Mouse (Mus musculus): ENCODE measurements around the gene Adamts12.

Adamts12 gene

GRCm38 (mm10) chr15:11075726-11076361 is 11.3 kb downstream of the Adamts12 start:
- no peak for DNase-seq (ENCODE audit: low spot score in 2 of 2)

GRCm38 (mm10) chr15:11082961-11083569 is 18.5 kb downstream of the Adamts12 start:
- DNase-seq (ENCODE audit: low spot score in 2 of 2), result no peak

GRCm38 (mm10) chr15:11083678-11084077 is 19.1 kb downstream of the Adamts12 start:
- DNase-seq (ENCODE audit: low spot score in 2 of 2), result no peak

DNA sequence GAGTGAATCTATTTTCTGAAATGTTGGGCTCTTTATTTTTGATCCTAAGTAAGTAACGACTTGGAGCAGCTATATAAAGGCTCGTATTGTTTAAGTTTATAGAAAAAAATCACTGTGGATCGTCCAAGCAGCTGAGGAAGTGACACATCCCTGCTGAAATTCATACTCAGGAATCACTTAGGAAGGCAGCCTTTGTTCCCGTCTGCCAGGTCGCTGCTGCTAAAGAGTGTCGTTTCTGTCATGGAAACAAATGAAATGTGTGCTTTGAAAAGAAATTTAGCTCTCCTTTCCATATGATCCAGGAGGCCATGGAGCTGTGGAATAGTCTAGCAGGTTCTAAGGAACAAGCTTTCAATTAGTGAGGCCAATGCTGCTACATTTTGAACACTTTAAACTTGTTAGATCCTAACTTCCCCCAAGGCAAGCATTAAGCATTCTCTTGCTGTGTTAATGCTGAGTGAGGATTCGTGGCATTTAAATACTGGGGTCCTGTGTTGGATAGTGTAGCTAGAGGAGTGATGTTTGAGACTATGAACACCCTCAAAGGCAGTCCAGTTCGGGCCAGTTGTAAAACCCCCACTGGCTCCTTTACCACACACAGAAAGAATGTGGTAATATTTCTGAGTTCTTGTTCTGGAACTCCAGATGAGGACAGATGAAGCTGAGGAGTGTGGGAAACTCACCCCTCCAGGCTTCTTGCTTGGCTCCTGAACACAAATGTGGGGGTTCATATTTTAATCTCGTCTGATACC is 19.8 kb downstream of the Adamts12 start:
- no peak for DNase-seq (ENCODE audit: low spot score in 2 of 2)

- DNase-seq (ENCODE audit: low spot score in 2 of 2), result no peak
Observed at GRCm38 (mm10) chr15:11084993-11085365, 20.4 kb downstream of the Adamts12 start.

- DNase-seq (ENCODE audit: low spot score in 2 of 2), result no peak
Observed at GRCm38 (mm10) chr15:11089494-11089893, 24.9 kb downstream of the Adamts12 start.

- no peak for DNase-seq (ENCODE audit: low spot score in 2 of 2)
Observed at GRCm38 (mm10) chr15:11095566-11095965, 31.0 kb downstream of the Adamts12 start.

DNA sequence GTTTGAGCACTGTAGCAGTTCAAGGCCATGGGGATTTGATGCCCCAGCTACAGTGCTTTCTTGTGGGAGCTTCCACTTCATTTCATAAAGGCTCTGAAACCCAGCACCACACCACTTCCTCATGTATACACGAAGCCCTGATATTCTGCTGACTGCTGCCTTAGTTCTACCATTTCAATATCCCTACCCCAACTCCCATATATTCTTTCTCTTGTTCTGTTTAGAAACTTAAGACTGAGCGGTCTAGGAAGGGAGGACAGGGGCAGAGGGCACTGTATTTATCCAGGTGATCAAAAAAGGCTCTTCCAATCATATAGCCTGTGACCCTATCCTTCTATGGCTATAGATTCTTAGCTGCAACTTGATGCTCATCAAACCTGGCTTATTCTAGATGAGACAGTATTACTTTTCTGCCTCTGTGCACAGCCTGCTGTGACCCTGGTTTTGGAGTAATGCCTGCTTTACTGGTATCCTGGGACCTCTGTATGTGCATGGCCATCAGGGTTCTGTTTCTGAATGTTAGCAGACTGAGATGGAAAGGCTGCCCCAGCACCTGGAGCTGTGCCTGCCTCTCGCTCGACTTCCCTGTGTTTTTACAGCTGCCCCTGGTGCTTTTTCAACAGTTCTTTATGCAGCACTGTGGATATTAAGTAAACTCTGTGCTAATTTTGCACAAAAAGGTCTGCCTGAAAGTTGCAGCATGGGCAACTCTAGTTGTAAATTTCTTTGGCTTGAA is 33.5 kb downstream of the Adamts12 start:
- DNase-seq (ENCODE audit: low spot score in 2 of 2), result no peak

- DNase-seq (ENCODE audit: low spot score in 2 of 2), result no peak
Observed at GRCm38 (mm10) chr15:11098940-11099339, 34.4 kb downstream of the Adamts12 start.

DNA sequence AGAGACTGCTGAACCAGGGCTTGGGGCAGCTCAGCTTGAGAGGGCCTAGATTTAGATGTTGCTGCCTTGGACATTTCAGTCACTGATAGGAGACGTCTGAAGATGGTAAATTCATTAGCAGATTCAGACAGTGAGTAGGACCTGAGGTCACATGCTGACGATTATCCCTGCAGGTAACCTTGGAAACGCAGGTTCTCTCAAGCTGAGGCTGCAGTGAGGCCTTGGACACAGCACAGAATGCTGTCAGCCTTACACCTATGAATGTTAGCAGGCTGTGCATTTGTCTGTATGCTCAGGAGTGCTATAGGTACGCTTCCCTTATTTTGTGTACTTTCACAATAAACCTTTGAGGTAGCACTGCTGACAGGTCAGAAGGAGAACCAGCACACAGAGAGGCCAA is 36.3 kb downstream of the Adamts12 start:
- DNase-seq (ENCODE audit: low spot score in 2 of 2), result no peak

- no peak for DNase-seq (ENCODE audit: low spot score in 2 of 2)
Observed at GRCm38 (mm10) chr15:11105101-11105500, 40.5 kb downstream of the Adamts12 start.

DNA sequence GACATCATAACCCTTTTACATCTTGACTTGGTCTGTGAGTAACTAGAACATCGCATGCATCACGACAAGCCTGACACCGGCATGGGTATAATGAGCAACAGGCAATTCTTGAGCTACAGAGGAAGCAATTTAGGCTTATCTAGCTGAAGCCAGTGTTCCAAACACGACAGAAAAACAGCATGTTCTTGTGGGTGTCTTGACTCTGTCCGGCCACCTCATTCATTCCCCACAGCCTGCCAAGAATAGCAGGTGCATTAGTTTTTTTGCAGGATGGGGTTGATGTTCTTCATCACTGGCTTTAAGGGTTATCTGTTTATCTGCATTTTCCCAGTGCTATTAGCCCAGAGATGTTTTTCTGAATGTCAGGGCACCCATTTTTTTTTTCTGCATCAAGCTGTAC is 42.8 kb downstream of the Adamts12 start:
- DNase-seq (ENCODE audit: low spot score in 2 of 2), result no peak

- DNase-seq (ENCODE audit: low spot score in 2 of 2), result no peak
Observed at GRCm38 (mm10) chr15:11114631-11115197, 50.1 kb downstream of the Adamts12 start.

DNA sequence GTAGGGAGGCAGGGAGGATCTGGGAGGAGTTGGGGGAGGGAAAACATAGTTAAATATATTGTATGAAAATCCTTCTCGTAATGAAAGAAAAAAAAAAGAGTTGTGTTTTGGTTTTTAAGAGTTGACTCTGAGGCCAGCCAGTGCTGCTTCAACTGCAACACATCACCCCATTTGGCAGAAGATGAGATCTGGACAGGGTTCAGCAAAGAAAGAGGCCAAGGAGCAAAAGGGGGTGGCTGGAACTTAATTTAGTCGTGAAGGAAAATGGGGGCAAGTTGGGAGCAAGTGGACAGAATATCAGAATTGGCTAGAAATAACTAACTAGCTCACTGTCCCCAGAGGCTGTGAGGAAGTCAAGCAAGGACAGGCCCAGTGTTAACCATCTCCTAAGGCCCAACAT is 51.7 kb downstream of the Adamts12 start:
- DNase-seq (ENCODE audit: low spot score in 2 of 2), result peak; percentile 10 to 55

DNA sequence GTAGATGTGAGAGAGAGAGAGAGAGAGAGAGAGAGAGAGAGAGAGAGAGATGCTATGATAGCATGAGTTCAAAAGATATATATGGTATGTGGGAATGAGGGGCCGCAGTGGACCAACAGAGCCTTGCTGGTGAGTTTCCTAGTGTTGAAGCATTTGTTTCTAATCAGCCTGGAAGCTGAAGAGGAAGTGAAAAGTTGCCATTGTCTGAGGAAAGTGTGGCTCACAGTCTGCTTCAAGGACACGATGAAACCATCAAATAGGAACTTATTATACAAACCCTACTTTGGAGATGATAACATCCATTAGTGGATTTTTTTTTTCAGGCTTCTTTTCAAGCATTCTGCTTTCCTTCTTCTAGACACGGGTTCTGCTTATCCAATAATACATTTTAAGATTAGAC is 52.3 kb downstream of the Adamts12 start:
- DNase-seq (ENCODE audit: low spot score in 2 of 2), result no peak

- DNase-seq (ENCODE audit: low spot score in 2 of 2), result no peak
Observed at GRCm38 (mm10) chr15:11118371-11118770, 53.8 kb downstream of the Adamts12 start.

- no peak for DNase-seq (ENCODE audit: low spot score in 2 of 2)
Observed at GRCm38 (mm10) chr15:11121721-11122120, 57.1 kb downstream of the Adamts12 start.

GRCm38 (mm10) chr15:11125361-11125760 is 60.8 kb downstream of the Adamts12 start:
- DNase-seq (ENCODE audit: low spot score in 2 of 2), result no peak

DNA sequence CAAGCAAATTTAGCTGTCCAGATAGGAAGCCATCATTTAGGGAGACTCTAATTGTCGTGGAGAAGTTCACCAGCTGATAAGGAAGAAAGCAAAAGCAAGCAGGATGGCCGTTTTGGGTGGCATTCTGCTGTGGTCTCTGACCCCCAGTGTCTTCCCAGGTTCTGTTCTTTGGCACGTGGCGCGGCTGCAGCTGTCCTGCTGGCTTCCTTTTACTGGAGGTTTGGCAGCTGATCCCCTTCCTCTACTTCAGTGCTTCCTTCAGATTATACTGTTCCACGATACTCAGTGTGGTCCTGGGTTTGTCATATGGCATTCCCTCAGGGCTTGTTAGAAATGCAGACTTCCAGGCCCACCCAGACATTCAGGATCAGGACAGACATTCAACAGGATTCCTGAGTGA is 63.9 kb downstream of the Adamts12 start:
- no peak for DNase-seq (ENCODE audit: low spot score in 2 of 2)

DNA sequence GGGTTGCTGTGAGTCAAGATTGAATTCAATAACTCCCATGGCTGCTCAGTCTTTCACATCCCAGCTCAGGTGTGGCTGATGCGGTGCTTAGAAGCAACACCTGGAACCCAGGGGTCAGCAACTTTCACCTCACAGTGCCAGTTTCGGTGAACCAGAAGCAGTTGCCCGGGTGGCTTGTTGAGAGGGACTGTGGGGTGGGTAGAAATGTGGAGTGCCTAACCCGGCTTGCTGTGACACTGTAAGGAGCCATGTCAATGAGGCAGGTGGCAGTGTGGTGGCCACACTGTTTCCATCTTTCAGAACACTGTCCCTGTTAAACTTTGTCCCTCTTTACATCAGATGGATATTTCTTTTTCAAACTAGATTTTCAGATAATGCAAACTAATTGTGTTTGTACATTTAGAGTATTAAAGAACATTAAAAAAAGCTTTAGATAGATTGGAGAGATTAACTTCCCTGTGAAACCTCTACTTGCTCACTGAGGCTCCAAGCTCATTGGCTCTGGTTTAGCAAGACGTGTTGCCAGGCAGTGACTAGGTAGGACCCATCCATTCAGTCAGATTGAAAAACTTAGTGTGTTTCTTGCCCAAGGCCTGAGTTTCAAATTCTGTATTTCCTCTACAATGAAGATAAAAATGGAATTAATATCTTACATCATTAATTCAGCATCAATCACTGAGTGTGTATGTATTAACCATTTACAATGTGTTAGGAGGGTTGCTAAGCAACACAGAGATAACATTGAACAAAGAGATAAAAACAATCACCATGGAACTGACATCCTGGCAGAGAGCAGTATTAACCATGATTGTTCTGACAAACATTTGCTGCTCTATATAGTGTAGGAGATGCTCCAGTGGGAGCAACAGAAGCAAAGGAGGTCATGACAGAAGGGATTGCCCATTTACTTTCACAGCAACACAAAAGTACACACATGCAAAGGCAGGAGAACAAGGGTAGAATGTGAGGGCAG is 68.3 kb downstream of the Adamts12 start:
- DNase-seq (ENCODE audit: low spot score in 2 of 2), result no peak

DNA sequence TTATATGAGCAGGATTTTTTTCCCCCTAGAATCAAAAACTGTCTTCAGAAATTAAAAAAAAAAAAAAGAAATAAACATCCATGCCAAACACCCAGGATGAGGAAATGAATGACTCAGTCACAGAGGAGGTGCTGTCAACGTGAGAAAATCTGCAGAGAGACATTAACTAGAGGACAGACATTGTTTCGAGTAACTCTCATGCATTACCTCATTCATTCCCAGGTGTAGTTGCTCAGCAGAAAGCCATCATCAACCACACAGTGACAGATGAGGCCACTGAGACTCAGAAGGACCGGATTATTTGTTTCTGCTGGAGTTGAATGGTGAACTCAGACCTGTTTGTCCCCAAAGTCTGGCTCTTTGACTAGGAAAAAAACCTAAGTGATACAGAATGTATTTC is 81.0 kb downstream of the Adamts12 start:
- DNase-seq (ENCODE audit: low spot score in 2 of 2), result no peak

Data from urinary bladder, postnatal 36 days (tissue).